Mouse (Mus musculus) limb, embryonic 15.5 days (tissue): ENCODE measurements at regions not wholly inside any gene's neighbourhood (a gene's known extent, or its start where the extent isn't known, plus 50 kb on each side); places are given as distances from the start of the nearest gene placed in this dataset.

Experiments used
- ATAC-seq: fragments of 200-750 bp; cut with Nextera tagmentation; 2 replicates; pipeline ENCODE4 v1.8.0; 2017; ENCODE audit warnings: low read depth, moderate TSS enrichment; ENCODE audit not compliant: insufficient number of reproducible peaks, low FRiP score, low TSS enrichment
- H3K27ac ChIP-seq: fragments of 300-500 bp; sonication (generic); 2 replicates; pipeline ENCODE4 v1.5.1; 2015; ENCODE audit warnings: moderate library complexity, mild to moderate bottlenecking, inconsistent platforms
- H3K27me3 ChIP-seq: fragments of 300-500 bp; sonication (generic); 2 replicates; pipeline ENCODE4 v1.6.1; 2015; ENCODE audit warnings: inconsistent platforms
- H3K36me3 ChIP-seq: fragments of 300-500 bp; sonication (generic); 2 replicates; pipeline ENCODE4 v1.6.1; 2015; ENCODE audit warnings: inconsistent platforms
- H3K4me1 ChIP-seq: fragments of 300-500 bp; sonication (generic); 2 replicates; pipeline ENCODE4 v1.6.1; 2015; ENCODE audit warnings: inconsistent platforms
- H3K4me2 ChIP-seq: fragments of 300-500 bp; sonication (generic); 2 replicates; pipeline ENCODE4 v1.6.1; 2015; ENCODE audit warnings: mild to moderate bottlenecking, inconsistent platforms
- H3K4me3 ChIP-seq: fragments of 300-500 bp; sonication (generic); 2 replicates; pipeline ENCODE4 v1.5.1; 2015; ENCODE audit warnings: mild to moderate bottlenecking, inconsistent platforms
- H3K9ac ChIP-seq: fragments of 300-500 bp; sonication (generic); 2 replicates; pipeline ENCODE4 v1.6.1; 2015; ENCODE audit warnings: inconsistent platforms
- H3K9me3 ChIP-seq: fragments of 300-500 bp; sonication (generic); 2 replicates; pipeline ENCODE4 v1.6.1; 2016; ENCODE audit warnings: inconsistent platforms
- WGBS: fragments of 180-500 bp; shearing (Covaris S2); methylation state at CpG from one replicate; pipeline ENCODE4 v1.1.7; 2015; 5-methylcytosine and 5-hydroxymethylcytosine counted together

DNA sequence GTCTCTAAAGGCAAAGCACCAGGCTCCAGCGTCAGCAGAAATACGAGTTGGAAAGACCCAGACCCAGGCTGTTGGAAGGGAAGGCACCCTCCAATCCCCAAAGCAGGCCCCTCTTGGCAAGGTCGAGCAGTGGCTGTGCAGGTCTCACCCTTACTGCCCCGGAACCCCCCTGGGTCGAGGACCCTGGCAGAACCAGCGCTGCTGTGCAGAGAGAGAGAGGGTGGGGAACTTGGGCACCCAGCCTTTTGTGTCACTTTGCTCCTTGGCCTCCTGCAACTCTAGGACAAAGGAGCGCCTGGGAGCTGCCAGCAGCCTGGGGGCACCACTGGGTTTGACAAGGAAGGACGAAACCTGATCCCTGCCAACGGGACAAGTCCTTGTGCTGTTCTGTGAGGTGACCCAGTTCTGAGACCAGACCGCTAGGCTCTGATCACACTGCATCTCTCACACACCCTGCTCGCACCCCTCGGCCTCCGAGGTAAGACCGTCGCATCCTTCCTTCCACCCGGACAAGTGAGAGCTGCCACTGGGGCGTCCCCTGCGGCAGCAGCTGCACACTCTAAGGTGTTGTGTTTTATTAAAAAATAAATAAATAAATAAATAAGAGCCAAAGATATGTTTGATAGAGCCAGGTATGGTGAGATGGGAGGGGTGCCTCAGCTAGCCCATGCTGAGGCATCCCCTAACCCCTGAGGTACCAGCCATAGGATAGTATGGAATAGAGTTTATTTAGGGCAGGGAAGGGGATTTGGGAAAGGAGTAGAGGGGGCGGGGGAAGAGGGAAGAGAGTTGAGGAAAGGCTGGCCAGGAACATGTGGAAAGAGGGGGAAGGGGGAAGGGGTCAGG, 138.2 kb downstream of the Ly86 start:
- Histone ChIP-seq H3K4me3 (0 out of 2 replicates have a peak overlapping the region, but pooled peaks have one; percentile 8), H3K9ac (no peak overlapping the region), H3K4me2 (peak overlapping the region; percentile 33), H3K9me3 (no peaks in the 10 kb centered on the region), H3K27ac (peak overlapping the region; percentile 89), H3K36me3 (no peaks in the 10 kb centered on the region), H3K4me1 (peaks cover 31% of the 10 kb centered on the region), H3K27me3 (no peaks in the 10 kb centered on the region)
- peak; percentile 45; the same call in 1 of the 2 replicates for ATAC-seq
- WGBS, result 21% methylated on average over 19 of the region's 19 CpGs

DNA sequence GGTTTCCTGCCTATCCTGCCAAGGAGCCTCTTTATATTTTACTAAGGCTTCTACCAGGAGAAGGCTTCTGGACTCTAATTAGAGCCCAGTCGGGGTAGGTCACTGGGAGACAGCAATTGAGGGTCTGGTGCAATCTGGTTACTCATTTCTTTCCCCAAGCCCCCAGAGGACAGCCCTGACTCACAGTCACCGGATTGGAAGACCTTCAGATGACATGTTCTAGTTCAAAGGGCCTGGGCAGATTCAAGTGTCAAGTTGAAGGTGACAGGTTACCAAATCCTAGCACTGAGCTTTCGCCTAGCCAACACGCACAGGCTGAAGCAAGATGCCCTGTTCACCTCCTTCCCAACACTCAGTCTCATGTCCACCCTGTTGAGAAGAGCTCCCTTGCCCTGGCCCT, 139.6 kb downstream of the Ly86 start:
- WGBS, result 81% methylated on average over 4 of the region's 4 CpGs
- no peak overlapping the region for H3K27ac ChIP-seq
- H3K4me3 ChIP-seq, result no peak overlapping the region
- H3K27me3 ChIP-seq, result no peaks in the 10 kb centered on the region
- ATAC-seq, result no peak
- H3K4me2 ChIP-seq, result no peak overlapping the region
- H3K36me3 ChIP-seq, result no peaks in the 10 kb centered on the region
- H3K9me3 ChIP-seq, result no peaks in the 10 kb centered on the region
- H3K9ac ChIP-seq, result no peak overlapping the region
- peaks cover 27% of the 10 kb centered on the region for H3K4me1 ChIP-seq

- Histone ChIP-seq H3K36me3 (no peaks in the 10 kb centered on the region), H3K27me3 (no peaks in the 10 kb centered on the region), H3K27ac (peak overlapping the region; percentile 84), H3K4me1 (peaks cover 18% of the 10 kb centered on the region), H3K4me3 (no peak overlapping the region), H3K9ac (no peak overlapping the region), H3K9me3 (no peaks in the 10 kb centered on the region), H3K4me2 (0 out of 2 replicates have a peak overlapping the region, but pooled peaks have one; percentile 19)
- WGBS, result 31% methylated on average over 11 of the region's 11 CpGs
- ATAC-seq, result peak; percentile 78
Measured at GRCm38 (mm10) chr13:37492115-37493001, 147.3 kb downstream of the Ly86 start.

GRCm38 (mm10) chr13:37493331-37493730, 148.3 kb downstream of the Ly86 start:
- no peak for ATAC-seq
- no peaks in the 10 kb centered on the region for H3K9me3 ChIP-seq
- no peaks in the 10 kb centered on the region for H3K27me3 ChIP-seq
- H3K4me2 ChIP-seq, result no peak overlapping the region
- H3K4me1 ChIP-seq, result peaks cover 18% of the 10 kb centered on the region
- H3K36me3 ChIP-seq, result no peaks in the 10 kb centered on the region
- no peak overlapping the region for H3K27ac ChIP-seq
- WGBS, result 100% methylated on average over 1 of the region's 1 CpGs
- H3K4me3 ChIP-seq, result no peak overlapping the region
- H3K9ac ChIP-seq, result no peak overlapping the region

DNA sequence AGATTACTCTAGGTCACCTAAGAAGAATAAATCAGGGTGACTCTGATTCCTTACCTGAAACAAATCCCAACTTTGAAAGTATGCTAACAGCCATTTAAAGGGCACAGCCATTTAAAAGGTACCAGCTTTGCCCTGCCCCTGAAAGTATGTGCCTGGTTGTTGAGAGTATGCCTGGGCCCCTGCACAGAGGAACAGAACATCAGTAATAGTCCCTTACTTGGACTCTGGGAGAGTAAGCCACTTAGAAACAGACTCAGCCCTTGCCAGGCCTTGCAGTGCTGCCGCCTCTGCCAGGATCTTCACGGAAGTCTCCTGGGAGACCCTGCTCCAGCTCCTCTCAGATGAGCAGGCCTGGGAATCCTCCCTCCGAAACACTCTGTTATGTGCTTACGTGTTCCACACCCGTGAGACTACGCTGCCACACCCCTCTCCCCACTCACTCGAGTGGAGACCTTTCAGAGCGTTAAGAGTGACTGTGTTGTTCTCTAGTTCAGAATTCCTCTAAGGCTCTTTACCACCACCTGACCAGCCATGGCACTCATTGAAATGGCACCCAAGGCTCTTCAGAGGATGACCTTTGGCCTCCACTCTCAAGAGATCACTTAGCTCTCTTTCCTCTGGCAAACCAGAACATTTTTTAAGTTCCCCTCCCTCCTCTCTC, 150.4 kb downstream of the Ly86 start:
- Histone ChIP-seq H3K9me3 (no peaks in the 10 kb centered on the region), H3K27me3 (no peaks in the 10 kb centered on the region), H3K4me3 (no peak overlapping the region), H3K4me1 (peaks cover 18% of the 10 kb centered on the region), H3K9ac (no peak overlapping the region), H3K27ac (no peak overlapping the region), H3K4me2 (no peak overlapping the region), H3K36me3 (no peaks in the 10 kb centered on the region)
- ATAC-seq, result no peak
- WGBS, result 71% methylated on average over 8 of the region's 8 CpGs

- H3K27me3 ChIP-seq, result no peaks in the 10 kb centered on the region
- ATAC-seq, result no peak
- H3K4me2 ChIP-seq, result no peak overlapping the region
- H3K9ac ChIP-seq, result no peak overlapping the region
- 48% methylated on average over 3 of the region's 3 CpGs for WGBS
- peaks cover 1% of the 10 kb centered on the region; the same call in 1 of the 2 replicates for H3K4me1 ChIP-seq
- H3K9me3 ChIP-seq, result no peaks in the 10 kb centered on the region
- no peak overlapping the region for H3K4me3 ChIP-seq
- no peaks in the 10 kb centered on the region for H3K36me3 ChIP-seq
- no peak overlapping the region for H3K27ac ChIP-seq
Measured at GRCm38 (mm10) chr13:37497986-37498385, 153.0 kb downstream of the Ly86 start.

GRCm38 (mm10) chr13:37500668-37501286, 155.8 kb downstream of the Ly86 start:
- Histone ChIP-seq H3K4me1 (peaks cover 11% of the 10 kb centered on the region), H3K4me2 (no peak overlapping the region), H3K9me3 (no peaks in the 10 kb centered on the region), H3K36me3 (no peaks in the 10 kb centered on the region), H3K27me3 (no peaks in the 10 kb centered on the region), H3K9ac (no peak overlapping the region), H3K4me3 (no peak overlapping the region), H3K27ac (no peak overlapping the region)
- 63% methylated on average over 4 of the region's 4 CpGs for WGBS
- no peak for ATAC-seq

DNA sequence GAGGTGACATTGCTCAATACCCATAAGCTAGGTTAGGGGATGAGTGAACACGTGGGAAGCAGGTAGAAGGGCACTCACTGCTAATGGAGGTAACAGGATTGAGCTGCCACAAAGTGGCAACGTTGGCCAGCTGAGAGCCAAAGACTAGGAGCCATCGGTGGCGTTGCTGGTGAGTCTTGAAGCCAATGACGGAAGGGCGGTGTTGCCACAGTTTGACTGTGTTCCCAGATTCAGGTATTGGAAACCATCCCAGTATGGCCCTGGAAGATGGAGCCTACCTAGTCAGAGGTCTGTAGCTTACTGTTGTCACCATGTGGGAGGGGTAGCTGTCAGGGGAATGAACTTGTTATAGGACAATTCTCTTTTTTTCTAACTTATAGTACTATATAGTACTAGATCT, 158.4 kb downstream of the Ly86 start:
- Histone ChIP-seq H3K4me2 (no peak overlapping the region), H3K27ac (no peak overlapping the region), H3K36me3 (no peaks in the 10 kb centered on the region), H3K4me1 (peaks cover 31% of the 10 kb centered on the region), H3K4me3 (no peak overlapping the region), H3K9me3 (no peaks in the 10 kb centered on the region), H3K27me3 (no peaks in the 10 kb centered on the region), H3K9ac (no peak overlapping the region)
- whole genome bisulfite sequencing, result 87% methylated on average over 6 of the region's 6 CpGs
- ATAC-seq, result no peak

GRCm38 (mm10) chr13:37503898-37504297, 158.9 kb downstream of the Ly86 start:
- Histone ChIP-seq H3K27me3 (no peaks in the 10 kb centered on the region), H3K4me2 (no peak overlapping the region), H3K9ac (no peak overlapping the region), H3K27ac (no peak overlapping the region), H3K9me3 (no peaks in the 10 kb centered on the region), H3K4me1 (peaks cover 35% of the 10 kb centered on the region), H3K4me3 (no peak overlapping the region), H3K36me3 (no peaks in the 10 kb centered on the region)
- 72% methylated on average over 3 of the region's 3 CpGs for WGBS
- no peak for ATAC-seq

DNA sequence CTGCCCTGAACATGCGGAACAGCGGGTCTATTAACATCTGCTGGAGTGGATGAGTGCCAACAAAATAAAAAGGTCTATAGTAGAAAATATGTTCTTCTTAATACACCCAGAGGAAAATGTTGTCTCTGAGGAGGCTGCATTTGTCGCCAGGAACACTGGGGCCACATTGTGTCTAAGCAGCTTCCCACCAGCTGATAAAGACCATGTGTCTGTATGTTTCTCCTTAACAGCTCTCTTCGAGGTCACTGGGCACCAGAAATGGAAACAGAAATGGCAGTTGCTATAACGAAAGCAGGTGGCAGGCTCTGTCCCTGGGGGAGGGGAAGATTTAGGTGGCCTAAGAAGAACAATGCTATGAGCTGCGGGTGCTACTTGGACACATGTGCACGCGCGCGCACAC, 159.4 kb downstream of the Ly86 start:
- ATAC-seq, result no peak
- Histone ChIP-seq H3K4me2 (no peak overlapping the region), H3K4me3 (no peak overlapping the region), H3K9me3 (no peaks in the 10 kb centered on the region), H3K36me3 (no peaks in the 10 kb centered on the region), H3K27me3 (no peaks in the 10 kb centered on the region), H3K27ac (no peak overlapping the region), H3K9ac (no peak overlapping the region), H3K4me1 (peaks cover 40% of the 10 kb centered on the region)
- WGBS, result 54% methylated on average over 10 of the region's 10 CpGs

- no peak for ATAC-seq
- Histone ChIP-seq H3K4me1 (peaks cover 47% of the 10 kb centered on the region), H3K4me2 (no peak overlapping the region), H3K9me3 (no peaks in the 10 kb centered on the region), H3K27me3 (no peaks in the 10 kb centered on the region), H3K27ac (no peak overlapping the region), H3K36me3 (no peaks in the 10 kb centered on the region), H3K4me3 (no peak overlapping the region), H3K9ac (no peak overlapping the region)
- 75% methylated on average over 3 of the region's 3 CpGs for WGBS
Measured at GRCm38 (mm10) chr13:37505617-37506016, 160.6 kb downstream of the Ly86 start.
